In the genomic region with DNA sequence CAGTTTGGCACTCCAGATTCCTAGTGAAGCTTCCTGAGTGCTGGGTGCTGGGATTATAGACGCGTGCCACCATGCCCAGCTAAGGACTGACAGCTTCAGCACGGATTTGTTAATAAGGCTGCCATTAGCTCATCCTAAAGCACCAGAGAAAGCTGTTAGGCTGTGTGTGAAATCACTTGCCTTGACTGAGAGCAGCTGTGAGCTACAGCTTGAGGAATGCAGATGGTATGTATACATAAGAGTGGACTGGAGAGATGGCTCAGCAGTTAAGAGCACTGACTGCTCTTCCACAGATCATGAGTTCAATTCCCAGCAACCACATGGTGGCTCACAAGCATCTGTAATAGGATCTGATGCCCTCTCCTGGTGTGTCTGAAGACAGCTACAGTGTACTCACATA, we compare ENCODE assay signal across 15 mouse cellular contexts. TPM values are rescaled to one million over a fixed set of nuclear protein-coding genes. Genes with fewer than 3 reads are reported as not detected.
"Had no signal": no experiment of that assay in that cellular context is flagged by ENCODE, and none has a peak within 500 bp of the region (broad histone marks: within the 10 kb centered on the region; RNA-seq: fewer than 3 reads in every experiment).

No protein-coding gene starts in this region.

- H3K4me1 ChIP-seq: intestine, embryonic 15.5 days; liver, embryonic 15.5 days; midbrain, embryonic 15.5 days had no signal

- DNase-seq: kidney, adult 8-10 months; kidney, postnatal 4 days; right cerebral cortex, postnatal 4 days; spleen, adult 18-20 months; thymus, postnatal 36 days had no signal

- H3K27ac ChIP-seq: intestine, embryonic 15.5 days; left cerebral cortex, adult 2 months; limb, embryonic 10.5 days; liver, embryonic 15.5 days; lung, embryonic 15.5 days; macrophage; midbrain, embryonic 15.5 days had no signal

- H3K4me2 ChIP-seq: intestine, embryonic 15.5 days; liver, embryonic 11.5 days; liver, embryonic 15.5 days; lung, embryonic 15.5 days; midbrain, embryonic 11.5 days; midbrain, embryonic 15.5 days had no signal

- H3K27me3 ChIP-seq: intestine, embryonic 15.5 days; liver, embryonic 15.5 days; lung, embryonic 15.5 days; midbrain, embryonic 15.5 days had no signal

- H3K9me3 ChIP-seq: intestine, embryonic 15.5 days; limb, embryonic 10.5 days; liver, embryonic 15.5 days; lung, embryonic 15.5 days; megakaryocyte, embryonic 14.5 days; midbrain, embryonic 15.5 days had no signal

- H3K9ac ChIP-seq: intestine, embryonic 15.5 days; liver, embryonic 15.5 days; lung, embryonic 15.5 days; midbrain, embryonic 15.5 days had no signal

- ATAC-seq: intestine, embryonic 15.5 days; midbrain, embryonic 15.5 days had no signal

- H3K4me3 ChIP-seq: intestine, embryonic 15.5 days; left cerebral cortex, adult 2 months; limb, embryonic 10.5 days; liver, embryonic 15.5 days; lung, embryonic 15.5 days; megakaryocyte, embryonic 14.5 days; midbrain, embryonic 15.5 days had no signal

- H3K36me3 ChIP-seq: liver, embryonic 15.5 days; lung, embryonic 15.5 days had no signal

RNA-seq across cellular contexts. Expression of a gene that starts 51.1 kb away (rescaled TPM):
- polyA plus RNA-seq: macrophage had no signal
